Comparison of ENCODE assay signal across 37 mouse cellular contexts in the genomic region with DNA sequence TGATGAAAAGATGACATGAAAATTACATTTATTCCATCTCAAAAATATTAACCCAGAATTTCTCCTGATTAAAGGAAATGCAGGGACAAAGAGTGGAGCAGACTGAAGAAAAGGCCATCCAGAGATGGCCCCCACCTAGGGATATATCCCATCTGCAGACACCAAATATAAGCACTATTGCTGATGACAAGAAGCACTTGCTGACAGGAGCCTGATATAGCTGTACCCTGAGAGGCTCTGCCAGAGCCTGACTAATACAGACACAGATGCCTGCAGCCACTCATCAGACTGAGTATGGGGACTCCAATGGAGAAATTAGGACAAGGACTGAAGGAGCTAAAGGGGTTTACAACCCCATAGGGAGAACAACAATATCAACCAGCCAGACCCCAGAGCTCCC. TPM values are rescaled to one million over a fixed set of nuclear protein-coding genes. Genes with fewer than 3 reads are reported as not detected.
"Had no signal": no experiment of that assay in that cellular context is flagged by ENCODE, and none has a peak within 500 bp of the region (broad histone marks: within the 10 kb centered on the region; RNA-seq: fewer than 3 reads in every experiment).

No protein-coding gene starts in this region.

- H3K4me2 ChIP-seq: heart, embryonic 15.5 days; hindbrain, embryonic 13.5 days; intestine, embryonic 15.5 days; limb, embryonic 12.5 days; liver, embryonic 11.5 days; liver, embryonic 13.5 days; liver, embryonic 15.5 days had no signal

- H3K36me3 ChIP-seq: heart, embryonic 15.5 days; hindbrain, embryonic 10.5 days; hindbrain, embryonic 13.5 days; intestine, embryonic 15.5 days; limb, embryonic 10.5 days; limb, embryonic 12.5 days; liver, embryonic 13.5 days; liver, embryonic 15.5 days had no signal

- H3K4me1 ChIP-seq: hindbrain, embryonic 13.5 days; intestine, embryonic 15.5 days; limb, embryonic 10.5 days; limb, embryonic 12.5 days; liver, embryonic 13.5 days; liver, embryonic 15.5 days had no signal

- DNase-seq: gastrocnemius, adult 2 months; gastrocnemius, postnatal 10 days; gastrocnemius, postnatal 25 days; heart, adult 18-20 months; heart, postnatal 14 days; kidney, adult 18-20 months; kidney, adult 8-10 months; kidney, postnatal 10 days; kidney, postnatal 25 days; kidney, postnatal 4 days; liver; liver, embryonic 13.5 days; liver, postnatal 0 days had no signal

- H3K9ac ChIP-seq: heart, embryonic 15.5 days; hindbrain, embryonic 13.5 days; intestine, embryonic 15.5 days; limb, embryonic 12.5 days; liver, embryonic 13.5 days; liver, embryonic 15.5 days; liver, postnatal 0 days had no signal

- H3K27me3 ChIP-seq: heart, embryonic 15.5 days; hindbrain, embryonic 13.5 days; intestine, embryonic 15.5 days; limb, embryonic 12.5 days; liver, embryonic 13.5 days; liver, embryonic 15.5 days had no signal

- ATAC-seq: forebrain, embryonic 16.5 days; hindbrain, embryonic 16.5 days; inflammation-experienced regulatory T-cells, adult 6 months; intestine, embryonic 15.5 days; intestine, postnatal 0 days; liver, postnatal 0 days had no signal

- H3K27ac ChIP-seq: gastrocnemius, adult 2 months; heart, embryonic 15.5 days; hindbrain, embryonic 10.5 days; hindbrain, embryonic 13.5 days; intestine, embryonic 15.5 days; layer of hippocampus, adult 2 months; left cerebral cortex, adult 2 months; limb, embryonic 10.5 days; limb, embryonic 12.5 days; liver, embryonic 13.5 days; liver, embryonic 15.5 days had no signal

- H3K4me3 ChIP-seq: gastrocnemius, adult 2 months; heart, embryonic 15.5 days; hindbrain, embryonic 10.5 days; hindbrain, embryonic 13.5 days; intestine, embryonic 15.5 days; layer of hippocampus, adult 2 months; left cerebral cortex, adult 2 months; limb, embryonic 10.5 days; limb, embryonic 12.5 days; liver, embryonic 13.5 days; liver, embryonic 15.5 days had no signal

- H3K9me3 ChIP-seq: heart, embryonic 15.5 days; hindbrain, embryonic 10.5 days; hindbrain, embryonic 13.5 days; intestine, embryonic 15.5 days; limb, embryonic 10.5 days; limb, embryonic 12.5 days; liver, embryonic 13.5 days; liver, embryonic 15.5 days had no signal

RNA-seq across cellular contexts. Expression of a gene that starts 5.2 kb away (rescaled TPM):
- total RNA-seq: gastrocnemius, adult 2 months; gastrocnemius, postnatal 10 days; gastrocnemius, postnatal 25 days; gastrocnemius, postnatal 4 days; granulocyte monocyte progenitor cell, adult 5-6 weeks; heart, adult 18-20 months; heart, postnatal 14 days; layer of hippocampus, adult 2 months; layer of hippocampus, postnatal 10 days; layer of hippocampus, postnatal 25 days; left cerebral cortex, adult 2 months; left cerebral cortex, postnatal 14 days; left cerebral cortex, postnatal 36 days had no signal
- polyA plus RNA-seq: forebrain, embryonic 16.5 days; frontal cortex, adult 2 months; heart, embryonic 15.5 days; hindbrain, embryonic 10.5 days; hindbrain, embryonic 13.5 days; hindbrain, embryonic 16.5 days; inflammation-experienced regulatory T-cells, adult 6 months; kidney, embryonic 14.5 days; kidney, embryonic 16.5 days; limb, embryonic 10.5 days; limb, embryonic 12.5 days; limb, embryonic 14.5 days; liver, embryonic 11.5 days; liver, embryonic 13.5 days; liver, embryonic 15.5 days; liver, postnatal 0 days had no signal
